Mouse (Mus musculus) thymus, adult 2 months (tissue): Measurements from ENCODE around the gene Adgrb3.

ENCODE experiments used
- CTCF ChIP-seq: fragments of 200-500 bp; IDR thresholded peaks from 2 replicates; pipeline ENCODE4 v1.5.1; 2012; ENCODE audit warnings: mild to moderate bottlenecking, control low read depth, low read length, moderate library complexity, borderline replicate concordance; ENCODE audit not compliant: control insufficient read depth, poor library complexity, insufficient read depth; ENCODE audit errors: extremely low read depth
- POLR2A ChIP-seq: fragments of 200-500 bp; IDR thresholded peaks from 2 replicates; pipeline ENCODE4 v1.6.1; 2012; ENCODE audit warnings: mild to moderate bottlenecking, low read length, control low read depth, moderate library complexity; ENCODE audit not compliant: control insufficient read depth, poor library complexity, insufficient read depth; ENCODE audit errors: extremely low read depth

GRCm38 (mm10) chr1:25185909-25186308 is 643.6 kb downstream of the Adgrb3 start:
- TF ChIP-seq CTCF, result no peak
- TF ChIP-seq POLR2A, result no peak
